Mouse (Mus musculus) lung, postnatal 0 days (tissue): ENCODE results near the gene 6030408B16Rik.

Experiments used
- CTCF ChIP-seq: IDR thresholded peaks from 2 replicates; pipeline ENCODE4 v1.5.1; 2016; ENCODE audit warnings: antibody characterized with exemption, mild to moderate bottlenecking
- EP300 ChIP-seq: IDR thresholded peaks from 2 replicates; pipeline ENCODE4 v1.6.1; 2016; ENCODE audit warnings: antibody characterized with exemption, mild to moderate bottlenecking, control low read depth

GRCm38 (mm10) chr15:101320618-101321041, 27.6 kb downstream of the 6030408B16Rik start:
- peak; percentile 94 for TF ChIP-seq EP300
- no peak for TF ChIP-seq CTCF
